Mouse (Mus musculus) intestine, embryonic 15.5 days (tissue): ENCODE results near the gene Sh3rf1. TPM values are rescaled to one million over a fixed set of nuclear protein-coding genes. Genes with fewer than 3 reads are reported as not detected.

Experiments used
- ATAC-seq: fragments of 200-750 bp; cut with Nextera tagmentation; 2 replicates; pipeline ENCODE4 v1.8.0; 2017; ENCODE audit warnings: moderate TSS enrichment, moderate library complexity
- H3K27ac ChIP-seq: fragments of 300-500 bp; sonication (generic); 2 replicates; pipeline ENCODE4 v1.5.1; 2015; ENCODE audit warnings: mild to moderate bottlenecking, inconsistent platforms
- H3K27me3 ChIP-seq: fragments of 300-500 bp; sonication (generic); replicated peaks from 2 replicates; pipeline ENCODE4 v1.6.1; 2015; ENCODE audit warnings: inconsistent platforms
- H3K36me3 ChIP-seq: fragments of 300-500 bp; sonication (generic); 2 replicates; pipeline ENCODE4 v1.6.1; 2015; ENCODE audit warnings: inconsistent platforms
- H3K4me1 ChIP-seq: fragments of 300-500 bp; sonication (generic); replicated peaks from 2 replicates; pipeline ENCODE4 v1.6.1; 2015; ENCODE audit warnings: inconsistent platforms
- H3K4me2 ChIP-seq: fragments of 300-500 bp; sonication (generic); replicated peaks from 2 replicates; pipeline ENCODE4 v1.6.1; 2015; ENCODE audit warnings: mild to moderate bottlenecking, inconsistent platforms
- H3K4me3 ChIP-seq: fragments of 300-500 bp; sonication (generic); replicated peaks from 2 replicates; pipeline ENCODE4 v1.5.1; 2015; ENCODE audit warnings: inconsistent platforms
- H3K9ac ChIP-seq: fragments of 300-500 bp; sonication (generic); 2 replicates; pipeline ENCODE4 v1.6.1; 2015; ENCODE audit warnings: inconsistent platforms
- H3K9me3 ChIP-seq: fragments of 300-500 bp; sonication (generic); 2 replicates; pipeline ENCODE4 v1.6.1; 2016; ENCODE audit warnings: inconsistent platforms
- WGBS: fragments of 180-500 bp; shearing (Covaris S2); methylation state at CpG from one replicate; pipeline ENCODE4 v1.1.7; 2015; 5-methylcytosine and 5-hydroxymethylcytosine counted together
- polyA plus RNA-seq: library from polyadenylated mRNA; unstranded; fragments of >200 nt; fragmentation: Nextera tagmentation; extraction: Ambion mirVana; gene quantifications from 2 replicates; pipeline ENCODE4 v1.2.1, GENCODE M21; 2015

Sh3rf1 gene
- polyA plus RNA-seq, 1 experiment from 2014 or later: 11.4 TPM

- Histone ChIP-seq H3K27ac (no peak overlapping the region), H3K4me2 (no peak overlapping the region), H3K4me3 (no peak overlapping the region), H3K9me3 (no peaks in the 10 kb centered on the region), H3K36me3 (no peaks in the 10 kb centered on the region), H3K4me1 (peaks cover 11% of the 10 kb centered on the region), H3K27me3 (no peaks in the 10 kb centered on the region), H3K9ac (no peak overlapping the region)
- WGBS: 86% methylated on average over 10 of the region's 10 CpGs
- no peak for ATAC-seq
Measured at GRCm38 (mm10) chr8:61268233-61268916, 44.7 kb downstream of the Sh3rf1 start.

DNA sequence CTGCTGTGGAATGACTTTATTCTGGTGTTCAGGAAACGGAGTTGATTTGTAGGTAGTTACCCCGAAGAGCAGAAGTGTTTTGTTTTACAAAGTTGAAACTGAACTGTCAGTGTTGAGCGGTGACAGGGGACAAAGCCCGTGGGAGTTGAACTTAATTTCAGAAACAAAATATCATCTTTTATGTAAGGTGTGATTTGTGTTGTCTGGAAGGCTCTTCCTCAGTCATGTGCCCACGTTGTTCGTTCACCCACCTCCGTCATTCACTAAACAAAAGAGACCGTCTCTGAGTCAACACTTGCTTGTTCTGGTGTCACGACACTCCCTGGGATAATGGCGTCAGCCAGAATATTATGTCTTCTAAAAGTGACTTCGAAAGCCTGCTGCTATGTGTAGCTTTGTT, 46.3 kb downstream of the Sh3rf1 start:
- H3K27ac ChIP-seq: no peak overlapping the region
- H3K4me3 ChIP-seq: no peak overlapping the region
- H3K9ac ChIP-seq: no peak overlapping the region
- H3K4me1 ChIP-seq: peaks cover 20% of the 10 kb centered on the region
- ATAC-seq: no peak
- no peak overlapping the region for H3K4me2 ChIP-seq
- no peaks in the 10 kb centered on the region for H3K9me3 ChIP-seq
- WGBS: 73% methylated on average over 11 of the region's 11 CpGs
- no peaks in the 10 kb centered on the region for H3K36me3 ChIP-seq
- no peaks in the 10 kb centered on the region for H3K27me3 ChIP-seq

DNA sequence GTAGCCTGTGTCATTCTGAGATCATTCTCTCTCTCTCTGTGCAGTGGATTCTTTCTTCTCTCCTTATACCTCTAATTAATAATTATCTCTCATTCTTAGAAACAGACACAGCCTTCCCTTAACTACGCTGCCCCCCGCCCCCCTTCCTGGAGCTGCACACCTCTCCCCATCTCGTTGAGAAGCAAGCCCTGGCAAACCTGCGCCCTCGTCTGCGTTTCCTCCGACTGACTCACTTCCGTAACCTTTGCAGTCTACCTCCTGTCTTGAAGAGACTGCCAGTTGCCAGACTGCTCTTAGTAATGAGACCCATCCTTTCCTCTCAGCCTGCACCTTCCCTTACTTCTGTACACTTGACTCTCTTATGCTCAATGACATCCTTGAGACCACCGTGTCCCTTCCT, 46.9 kb downstream of the Sh3rf1 start:
- H3K9ac ChIP-seq: no peak overlapping the region
- no peaks in the 10 kb centered on the region for H3K9me3 ChIP-seq
- no peaks in the 10 kb centered on the region for H3K27me3 ChIP-seq
- H3K4me1 ChIP-seq: peaks cover 25% of the 10 kb centered on the region
- ATAC-seq: no peak
- no peak overlapping the region for H3K27ac ChIP-seq
- no peak overlapping the region for H3K4me2 ChIP-seq
- 74% methylated on average over 9 of the region's 9 CpGs for WGBS
- no peak overlapping the region for H3K4me3 ChIP-seq
- no peaks in the 10 kb centered on the region for H3K36me3 ChIP-seq

- ATAC-seq: no peak
- Histone ChIP-seq H3K4me2 (no peak overlapping the region), H3K27ac (no peak overlapping the region), H3K9ac (no peak overlapping the region), H3K36me3 (no peaks in the 10 kb centered on the region), H3K4me3 (no peak overlapping the region), H3K9me3 (no peaks in the 10 kb centered on the region), H3K4me1 (peaks cover 27% of the 10 kb centered on the region), H3K27me3 (no peaks in the 10 kb centered on the region)
- WGBS: 72% methylated on average over 4 of the region's 6 CpGs
Measured at GRCm38 (mm10) chr8:61270961-61271360, 47.3 kb downstream of the Sh3rf1 start.

DNA sequence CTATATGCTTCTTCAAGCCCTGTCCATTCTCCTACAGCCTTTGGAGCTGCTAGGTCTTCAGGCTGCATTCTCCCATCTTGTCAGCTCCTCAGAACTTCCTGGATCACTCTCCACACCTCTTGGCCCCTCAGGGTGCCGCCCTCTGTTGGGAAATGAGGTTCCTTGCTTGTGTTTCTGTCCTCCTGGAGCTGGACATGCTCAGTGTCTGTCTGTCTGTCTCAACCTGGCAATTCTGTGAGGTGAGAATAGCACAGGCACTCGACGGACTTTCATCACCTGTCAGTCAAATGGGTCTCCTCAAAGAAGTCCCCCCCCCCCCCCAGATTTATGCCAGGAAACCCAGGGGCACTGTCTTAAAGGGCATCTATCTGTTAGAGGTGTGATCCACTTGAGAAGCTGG, 49.2 kb downstream of the Sh3rf1 start:
- ATAC-seq: peak; percentile 35; the same call in 1 of the 2 replicates
- Histone ChIP-seq H3K9me3 (no peaks in the 10 kb centered on the region), H3K27ac (peak overlapping the region; percentile 28; the same call in 1 of the 2 replicates), H3K4me3 (no peak overlapping the region), H3K36me3 (no peaks in the 10 kb centered on the region), H3K4me1 (peaks cover 33% of the 10 kb centered on the region), H3K9ac (no peak overlapping the region), H3K27me3 (no peaks in the 10 kb centered on the region), H3K4me2 (peak overlapping the region; percentile 47)
- WGBS: 53% methylated on average over 3 of the region's 3 CpGs

- WGBS: 45% methylated on average over 17 of the region's 17 CpGs
- Histone ChIP-seq H3K27me3 (no peaks in the 10 kb centered on the region), H3K36me3 (no peaks in the 10 kb centered on the region), H3K4me2 (peak overlapping the region; percentile 47), H3K4me3 (no peak overlapping the region), H3K9me3 (no peaks in the 10 kb centered on the region), H3K27ac (peak overlapping the region; percentile 28; the same call in 1 of the 2 replicates), H3K9ac (no peak overlapping the region), H3K4me1 (peaks cover 33% of the 10 kb centered on the region)
- peak; percentile 83 for ATAC-seq
Measured at GRCm38 (mm10) chr8:61273307-61274221, 49.9 kb downstream of the Sh3rf1 start.

GRCm38 (mm10) chr8:61274602-61275462, 51.2 kb downstream of the Sh3rf1 start:
- 37% methylated on average over 10 of the region's 10 CpGs for WGBS
- no peaks in the 10 kb centered on the region for H3K27me3 ChIP-seq
- H3K4me3 ChIP-seq: no peak overlapping the region
- no peaks in the 10 kb centered on the region for H3K36me3 ChIP-seq
- no peaks in the 10 kb centered on the region for H3K9me3 ChIP-seq
- H3K4me2 ChIP-seq: no peak overlapping the region
- H3K9ac ChIP-seq: no peak overlapping the region
- ATAC-seq: 0 out of 2 replicates have a peak, but pooled peaks have one; percentile 20
- H3K4me1 ChIP-seq: peaks cover 33% of the 10 kb centered on the region
- H3K27ac ChIP-seq: peak overlapping the region; percentile 27; the same call in 1 of the 2 replicates

DNA sequence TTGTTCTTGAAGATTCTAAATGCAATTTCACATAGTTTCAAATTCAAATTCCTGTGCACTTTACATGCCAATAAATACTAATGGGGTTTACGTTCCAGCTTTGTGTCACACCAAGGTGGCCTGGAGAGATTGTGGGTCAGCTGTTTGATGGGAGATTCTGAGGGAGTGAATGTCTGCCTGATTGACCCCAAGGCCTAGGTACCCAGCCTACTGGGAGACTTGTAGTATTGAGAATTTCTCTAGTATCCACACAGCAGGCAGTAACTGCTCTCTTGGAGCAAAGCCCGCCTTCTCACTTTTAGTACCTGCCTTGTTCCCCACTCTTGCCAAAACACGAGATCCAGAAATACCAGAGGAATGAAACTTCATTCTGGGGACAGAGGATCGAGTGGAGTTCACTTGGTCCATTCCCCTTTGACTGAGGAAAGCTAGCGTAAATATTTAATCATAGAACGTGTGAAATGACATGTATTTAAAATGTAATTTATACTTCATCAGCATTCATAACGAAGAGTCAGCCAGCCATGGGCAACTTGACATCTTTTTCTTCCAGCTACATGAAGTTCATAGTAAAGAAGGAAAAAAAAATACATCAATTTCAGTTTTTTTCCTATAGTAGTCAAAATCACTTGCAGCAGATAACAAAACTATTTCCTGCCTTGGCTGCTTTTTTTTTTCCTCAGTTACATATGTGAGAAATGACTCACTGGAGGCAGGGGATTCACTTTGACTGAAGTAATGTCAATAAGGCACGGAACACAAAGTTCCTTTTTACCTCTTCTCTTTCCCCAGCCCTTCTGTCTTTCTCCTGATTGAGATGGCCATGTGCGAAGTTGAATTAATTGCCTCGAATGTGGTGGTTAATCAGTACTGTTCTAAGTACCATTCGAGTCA, 52.0 kb downstream of the Sh3rf1 start:
- no peaks in the 10 kb centered on the region for H3K27me3 ChIP-seq
- no peaks in the 10 kb centered on the region for H3K36me3 ChIP-seq
- H3K9me3 ChIP-seq: no peaks in the 10 kb centered on the region
- no peak for ATAC-seq
- H3K4me2 ChIP-seq: no peak overlapping the region
- H3K27ac ChIP-seq: peak overlapping the region; percentile 2; the same call in 1 of the 2 replicates
- no peak overlapping the region for H3K4me3 ChIP-seq
- no peak overlapping the region for H3K9ac ChIP-seq
- peaks cover 33% of the 10 kb centered on the region for H3K4me1 ChIP-seq
- WGBS: 56% methylated on average over 11 of the region's 11 CpGs

DNA sequence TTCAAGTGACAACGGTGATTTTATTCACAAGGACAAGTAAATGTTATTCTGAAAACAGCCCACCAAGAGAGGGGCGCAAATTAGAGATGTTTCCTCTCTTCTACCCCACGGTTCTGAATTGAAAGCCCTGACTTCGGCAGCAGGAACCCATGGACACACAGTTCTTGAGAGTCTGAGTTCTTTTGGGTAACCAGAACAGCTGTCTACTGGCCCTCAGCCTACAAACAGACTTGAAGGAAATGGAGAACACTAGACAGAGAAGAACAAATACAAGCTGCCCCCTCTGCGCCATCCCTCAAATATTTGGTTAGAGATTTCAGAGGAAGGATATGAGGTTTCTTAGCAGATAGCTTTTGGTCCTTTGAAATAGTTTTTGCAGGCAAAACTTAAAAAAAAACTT, 52.7 kb downstream of the Sh3rf1 start:
- no peaks in the 10 kb centered on the region for H3K9me3 ChIP-seq
- no peak overlapping the region for H3K4me2 ChIP-seq
- no peak overlapping the region for H3K4me3 ChIP-seq
- WGBS: 74% methylated on average over 5 of the region's 5 CpGs
- no peak overlapping the region for H3K27ac ChIP-seq
- no peaks in the 10 kb centered on the region for H3K27me3 ChIP-seq
- H3K4me1 ChIP-seq: peaks cover 33% of the 10 kb centered on the region
- no peak overlapping the region for H3K9ac ChIP-seq
- ATAC-seq: no peak
- H3K36me3 ChIP-seq: no peaks in the 10 kb centered on the region

GRCm38 (mm10) chr8:61279030-61279429, 55.4 kb downstream of the Sh3rf1 start:
- Histone ChIP-seq H3K4me2 (no peak overlapping the region), H3K4me1 (peaks cover 38% of the 10 kb centered on the region), H3K9ac (no peak overlapping the region), H3K27me3 (no peaks in the 10 kb centered on the region), H3K4me3 (no peak overlapping the region), H3K27ac (no peak overlapping the region), H3K36me3 (no peaks in the 10 kb centered on the region), H3K9me3 (no peaks in the 10 kb centered on the region)
- no peak for ATAC-seq
- 63% methylated on average over 10 of the region's 10 CpGs for WGBS
